Mouse (Mus musculus) midbrain, embryonic 11.5 days (tissue): ENCODE measurements around the gene Prm1. TPM values are rescaled to one million over a fixed set of nuclear protein-coding genes. Genes with fewer than 3 reads are reported as not detected.

Source experiments
- ATAC-seq: fragments of 200-750 bp; cut with Nextera tagmentation; 2 replicates; pipeline ENCODE4 v1.8.0; 2017; ENCODE audit warnings: moderate TSS enrichment, moderate library complexity; ENCODE audit not compliant: low FRiP score
- DNase-seq: peaks from one replicate; pipeline ENCODE4 v3.0.0; 2015; ENCODE audit warnings: low spot score; ENCODE audit errors: missing footprints
- H3K27ac ChIP-seq: fragments of 300-500 bp; sonication (generic); 2 replicates; pipeline ENCODE4 v1.5.1; 2014; ENCODE audit warnings: low read depth, low read length
- H3K27me3 ChIP-seq: fragments of 300-500 bp; sonication (generic); 2 replicates; pipeline ENCODE4 v1.6.1; 2014; ENCODE audit warnings: mild to moderate bottlenecking, low read length, moderate library complexity, mixed read lengths; ENCODE audit not compliant: control insufficient read depth, insufficient read depth
- H3K36me3 ChIP-seq: fragments of 300-500 bp; sonication (generic); 2 replicates; pipeline ENCODE4 v1.6.1; 2014; ENCODE audit warnings: mild to moderate bottlenecking, low read length, moderate library complexity, mixed read lengths; ENCODE audit not compliant: control insufficient read depth, insufficient read depth
- H3K4me1 ChIP-seq: fragments of 300-500 bp; sonication (generic); 2 replicates; pipeline ENCODE4 v1.6.1; 2014; ENCODE audit warnings: low read length; ENCODE audit not compliant: control insufficient read depth, insufficient read depth
- H3K4me2 ChIP-seq: fragments of 300-500 bp; sonication (generic); 2 replicates; pipeline ENCODE4 v1.6.1; 2014; ENCODE audit warnings: mild to moderate bottlenecking, moderate library complexity
- H3K4me3 ChIP-seq: fragments of 300-500 bp; sonication (generic); 2 replicates; pipeline ENCODE4 v1.5.1; 2014; ENCODE audit warnings: low read depth, low read length
- H3K9ac ChIP-seq: fragments of 300-500 bp; sonication (generic); 2 replicates; pipeline ENCODE4 v1.6.1; 2014; ENCODE audit warnings: low read length
- H3K9me3 ChIP-seq: fragments of 300-500 bp; sonication (generic); 2 replicates; pipeline ENCODE4 v1.6.1; 2016; ENCODE audit warnings: low read length; ENCODE audit not compliant: control insufficient read depth
- WGBS: fragments of 180-500 bp; shearing (Covaris S2); extraction: QIAGEN DNeasy Blood & Tissue Kit; methylation state at CpG from one replicate; pipeline ENCODE4 v1.1.7; 2014; 5-methylcytosine and 5-hydroxymethylcytosine counted together
- polyA plus RNA-seq: library from polyadenylated mRNA; unstranded; fragments of >200 nt; fragmentation: Nextera tagmentation; extraction: Ambion mirVana; gene quantifications from 2 replicates; pipeline ENCODE4 v1.2.1, GENCODE M21; 2014

The Prm1 gene
- polyA plus RNA-seq, 1 experiment from 2014 or later, result not detected

GRCm38 (mm10) chr16:10842282-10842855 lies 36.7 kb upstream of the Prm1 start:
- no peak for DNase-seq
- Histone ChIP-seq H3K27ac (no peak overlapping the region), H3K4me3 (no peak overlapping the region), H3K36me3 (no peaks in the 10 kb centered on the region), H3K9ac (no peak overlapping the region), H3K4me1 (peaks cover 15% of the 10 kb centered on the region), H3K27me3 (no peaks in the 10 kb centered on the region), H3K9me3 (no peaks in the 10 kb centered on the region), H3K4me2 (no peak overlapping the region)
- 80% methylated on average over 4 of the region's 4 CpGs for WGBS
- no peak for ATAC-seq

GRCm38 (mm10) chr16:10840018-10840417 lies 34.4 kb upstream of the Prm1 start:
- Histone ChIP-seq H3K4me1 (peaks cover 26% of the 10 kb centered on the region), H3K9me3 (no peaks in the 10 kb centered on the region)
- WGBS, result 94% methylated on average over 12 of the region's 14 CpGs

DNA sequence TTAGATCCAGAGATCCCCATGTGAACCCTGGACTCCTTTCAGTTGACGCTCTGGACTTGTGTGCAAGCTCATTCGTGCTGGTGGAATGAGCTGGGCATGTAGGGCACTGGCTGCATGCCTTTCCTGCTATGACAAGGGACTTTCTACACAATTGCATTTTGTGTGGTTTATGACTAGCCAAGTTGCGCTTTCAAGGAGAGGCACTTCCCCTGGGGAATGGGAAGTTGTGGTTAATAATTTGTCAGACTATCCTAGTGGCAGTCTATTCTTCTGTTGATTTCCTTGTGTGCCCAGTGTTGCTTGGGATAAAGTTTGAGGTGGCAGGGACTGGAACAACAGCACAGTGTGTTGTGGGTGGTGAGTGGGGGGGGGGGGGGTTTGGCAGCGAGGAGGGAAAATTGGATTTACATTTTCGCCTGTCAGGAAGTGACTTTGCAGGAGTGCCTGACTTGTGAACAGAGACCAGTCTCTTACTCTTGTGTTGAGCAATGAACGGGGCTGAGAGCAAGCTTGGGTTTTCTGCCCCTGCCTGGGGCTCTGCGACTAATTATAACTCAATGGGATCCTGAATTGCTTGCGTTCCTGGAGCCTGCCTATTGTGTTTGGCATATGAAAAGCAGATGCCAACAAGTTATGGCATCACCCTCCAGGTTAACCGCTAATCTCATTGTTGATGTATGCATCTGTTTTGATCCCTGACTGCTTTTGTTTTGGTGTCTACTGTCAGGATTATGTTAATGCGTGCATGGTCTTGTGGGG lies 33.0 kb upstream of the Prm1 start:
- peaks cover 27% of the 10 kb centered on the region for H3K4me1 ChIP-seq
- no peak overlapping the region for H3K27ac ChIP-seq
- no peaks in the 10 kb centered on the region for H3K27me3 ChIP-seq
- H3K4me3 ChIP-seq, result no peak overlapping the region
- ATAC-seq, result no peak
- no peak overlapping the region for H3K9ac ChIP-seq
- no peaks in the 10 kb centered on the region for H3K36me3 ChIP-seq
- DNase-seq, result no peak
- no peak overlapping the region for H3K4me2 ChIP-seq
- WGBS, result 57% methylated on average over 10 of the region's 10 CpGs
- no peaks in the 10 kb centered on the region for H3K9me3 ChIP-seq

More at GRCm38 (mm10) chr16:10840018-10840417, 34.4 kb upstream of the Prm1 start:
- DNase-seq (no peak), ATAC-seq (no peak)
- no peak overlapping the region for H3K27ac ChIP-seq
- H3K4me2 ChIP-seq, result no peak overlapping the region
- no peak overlapping the region for H3K9ac ChIP-seq
- no peaks in the 10 kb centered on the region for H3K36me3 ChIP-seq
- H3K4me3 ChIP-seq, result no peak overlapping the region
- H3K27me3 ChIP-seq, result no peaks in the 10 kb centered on the region

DNA sequence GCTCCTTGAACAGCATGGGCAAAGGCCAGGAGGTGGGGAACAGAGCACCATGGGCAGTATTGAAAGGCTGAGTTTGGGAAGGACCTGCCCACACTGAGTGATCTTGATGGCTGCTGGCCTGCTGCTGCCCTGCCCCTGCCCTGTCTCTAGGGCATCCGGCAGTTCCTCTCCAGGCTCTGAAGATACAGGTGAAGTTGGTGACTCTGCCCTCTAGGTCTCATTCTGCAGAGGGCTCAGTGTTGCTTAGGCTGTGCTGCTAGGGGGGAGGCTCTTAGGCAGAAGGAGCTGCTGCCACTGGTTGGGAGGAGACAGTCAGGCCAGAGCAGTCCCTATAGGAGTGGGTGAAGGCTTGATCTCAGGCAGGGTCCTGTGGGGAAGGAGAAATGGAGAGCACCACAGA lies 32.3 kb upstream of the Prm1 start:
- no peak overlapping the region for H3K4me2 ChIP-seq
- H3K9me3 ChIP-seq, result no peaks in the 10 kb centered on the region
- no peaks in the 10 kb centered on the region for H3K27me3 ChIP-seq
- H3K27ac ChIP-seq, result no peak overlapping the region
- 94% methylated on average over 1 of the region's 1 CpGs for WGBS
- no peak overlapping the region for H3K4me3 ChIP-seq
- ATAC-seq (no peak), DNase-seq (no peak)
- peaks cover 22% of the 10 kb centered on the region for H3K4me1 ChIP-seq
- H3K9ac ChIP-seq, result no peak overlapping the region
- no peaks in the 10 kb centered on the region for H3K36me3 ChIP-seq

GRCm38 (mm10) chr16:10837250-10837649 lies 31.6 kb upstream of the Prm1 start:
- peaks cover 22% of the 10 kb centered on the region for H3K4me1 ChIP-seq
- DNase-seq (no peak), ATAC-seq (no peak)
- WGBS, result 96% methylated on average over 3 of the region's 3 CpGs
- H3K4me2 ChIP-seq, result no peak overlapping the region
- H3K9ac ChIP-seq, result no peak overlapping the region
- no peaks in the 10 kb centered on the region for H3K27me3 ChIP-seq
- H3K27ac ChIP-seq, result no peak overlapping the region
- no peaks in the 10 kb centered on the region for H3K9me3 ChIP-seq
- no peak overlapping the region for H3K4me3 ChIP-seq
- H3K36me3 ChIP-seq, result no peaks in the 10 kb centered on the region

GRCm38 (mm10) chr16:10836388-10836787 lies 30.7 kb upstream of the Prm1 start:
- H3K9me3 ChIP-seq, result no peaks in the 10 kb centered on the region
- H3K27me3 ChIP-seq, result no peaks in the 10 kb centered on the region
- no peak overlapping the region for H3K27ac ChIP-seq
- peak overlapping the region; percentile 90; the same call in 1 of the 2 replicates for H3K4me2 ChIP-seq
- no peak for ATAC-seq
- peaks cover 22% of the 10 kb centered on the region for H3K4me1 ChIP-seq
- H3K9ac ChIP-seq, result no peak overlapping the region
- no peaks in the 10 kb centered on the region for H3K36me3 ChIP-seq
- WGBS, result 99% methylated on average over 3 of the region's 3 CpGs
- H3K4me3 ChIP-seq, result no peak overlapping the region
- no peak for DNase-seq

GRCm38 (mm10) chr16:10834911-10835587 lies 29.4 kb upstream of the Prm1 start, which contains the start of gene Rmi2:
Gene Rmi2, plus strand, starts transcription at chr16:10835059.
- peak within 1 kb of the TSS; percentile 80 for H3K9ac ChIP-seq
- H3K4me3 ChIP-seq, result peak within 1 kb of the TSS; percentile 62
- H3K36me3 ChIP-seq, result no peaks in the 10 kb centered on the region
- ATAC-seq, result peak; percentile 94
- H3K27me3 ChIP-seq, result no peaks in the 10 kb centered on the region
- no peaks in the 10 kb centered on the region for H3K9me3 ChIP-seq
- 0 out of 2 replicates have a peak within 1 kb of the TSS, but pooled peaks have one; percentile 45 for H3K27ac ChIP-seq
- under 1% methylated on average over 64 of the region's 69 CpGs for WGBS
- peak; percentile 97 for DNase-seq
- H3K4me2 ChIP-seq, result peak within 1 kb of the TSS; percentile 90
- H3K4me1 ChIP-seq, result peaks cover 22% of the 10 kb centered on the region

DNA sequence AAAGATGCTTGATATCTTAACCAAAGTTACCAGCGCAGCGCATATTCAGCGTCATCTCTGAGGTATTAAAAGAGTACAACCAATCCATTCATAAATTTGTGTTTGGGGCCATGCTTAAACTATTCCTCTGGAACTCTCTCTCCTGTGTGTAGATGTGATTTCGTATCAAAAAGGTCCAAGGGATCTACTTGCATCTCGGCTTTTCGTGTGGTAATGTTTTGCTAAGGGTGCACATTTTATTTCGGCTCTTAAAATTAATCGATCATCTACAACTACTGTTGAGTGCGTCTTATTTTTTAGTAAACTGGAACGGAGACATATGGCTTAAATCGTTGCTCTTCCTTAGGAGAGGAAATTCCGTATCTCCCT lies 28.9 kb upstream of the Prm1 start:
- DNase-seq (no peak), ATAC-seq (no peak)
- Histone ChIP-seq H3K36me3 (no peaks in the 10 kb centered on the region), H3K4me2 (peak overlapping the region; percentile 90), H3K4me1 (peaks cover 22% of the 10 kb centered on the region), H3K4me3 (peak overlapping the region; percentile 62), H3K9me3 (no peaks in the 10 kb centered on the region), H3K27me3 (no peaks in the 10 kb centered on the region), H3K27ac (no peak overlapping the region), H3K9ac (peak overlapping the region; percentile 80)
- 12% methylated on average over 12 of the region's 12 CpGs for WGBS

GRCm38 (mm10) chr16:10828461-10828805 lies 22.8 kb upstream of the Prm1 start:
- ATAC-seq, result no peak
- H3K27me3 ChIP-seq, result no peaks in the 10 kb centered on the region
- 89% methylated on average over 4 of the region's 4 CpGs for WGBS

More at GRCm38 (mm10) chr16:10828461-10828805, 22.8 kb upstream of the Prm1 start:
- H3K27ac ChIP-seq, result no peak overlapping the region
- no peaks in the 10 kb centered on the region for H3K36me3 ChIP-seq
- DNase-seq, result no peak
- H3K4me1 ChIP-seq, result no peaks in the 10 kb centered on the region
- no peak overlapping the region for H3K4me3 ChIP-seq
- H3K4me2 ChIP-seq, result no peak overlapping the region
- H3K9me3 ChIP-seq, result no peaks in the 10 kb centered on the region
- no peak overlapping the region for H3K9ac ChIP-seq
